Mouse (Mus musculus): ENCODE results near the gene Kctd10. TPM values are rescaled to one million over a fixed set of nuclear protein-coding genes. Genes with fewer than 3 reads are reported as not detected.

Gene Kctd10
- polyA plus RNA-seq, 1 experiment, result 84.1 TPM

- no peak overlapping the region for H3ac ChIP-seq (ENCODE audit: control insufficient read depth, insufficient read length)
- H3K79me2 ChIP-seq (ENCODE audit: control insufficient read depth, insufficient read depth), result no peaks in the 10 kb centered on the region
- H3K4me2 ChIP-seq (ENCODE audit: low read depth), result no peak overlapping the region
- no peak for TF ChIP-seq POLR2A (IDR thresholded peaks at IDR 0.05; ENCODE audit: insufficient read length, low read depth)
- TF ChIP-seq USF1 (IDR thresholded peaks at IDR 0.05; ENCODE audit: low read depth), result no peak
- TF ChIP-seq REST (IDR thresholded peaks at IDR 0.05; ENCODE audit: insufficient read depth, insufficient read length), result no peak
- TF ChIP-seq CEBPB (IDR thresholded peaks at IDR 0.05; ENCODE audit: insufficient read depth, poor library complexity, severe bottlenecking), result no peak
- no peak for TF ChIP-seq E2F4 (IDR thresholded peaks at IDR 0.05; ENCODE audit: insufficient read depth)
- TF ChIP-seq POLR2AphosphoS2 (IDR thresholded peaks at IDR 0.05; ENCODE audit: insufficient read length, low read depth), result no peak
- no peak for TF ChIP-seq TCF12 (IDR thresholded peaks at IDR 0.05; ENCODE audit: insufficient read depth, poor library complexity, severe bottlenecking)
- no peak for TF ChIP-seq TCF3 (IDR thresholded peaks at IDR 0.05; ENCODE audit: insufficient read length, low read depth)
- TF ChIP-seq MYOG (IDR thresholded peaks at IDR 0.05; ENCODE audit: control insufficient read depth in 1 of 3, insufficient read depth in 1 of 3, insufficient read length in 2 of 3, low read depth in 2 of 3), result no peak
- TF ChIP-seq MYOD1 (IDR thresholded peaks at IDR 0.05; ENCODE audit: control insufficient read depth in 1 of 3, insufficient read length in 2 of 3, low read depth in 2 of 3), result no peak
- TF ChIP-seq MAX (IDR thresholded peaks at IDR 0.05; ENCODE audit: low read depth), result no peak
- TF ChIP-seq SRF (IDR thresholded peaks at IDR 0.05; ENCODE audit: control insufficient read depth, insufficient read length, low read depth), result no peak
- peaks cover under 1% of the 10 kb centered on the region for H3K27me3 ChIP-seq (ENCODE audit: control insufficient read depth, insufficient read depth, insufficient read length)
- no peak overlapping the region for H3K4me3 ChIP-seq
- no peaks in the 10 kb centered on the region for H3K36me3 ChIP-seq (ENCODE audit: control insufficient read depth, insufficient read depth)
These were observed 37.3 kb downstream of the Kctd10 start for GRCm38 (mm10) chr5:114342996-114343395.

GRCm38 (mm10) chr5:114323791-114324507 lies 56.4 kb downstream of the Kctd10 start:
- no peak overlapping the region for H3ac ChIP-seq (ENCODE audit: control insufficient read depth, insufficient read length)
- H3K4me2 ChIP-seq (ENCODE audit: low read depth), result peak overlapping the region; percentile 36
- H3K27me3 ChIP-seq (ENCODE audit: control insufficient read depth, insufficient read depth, insufficient read length), result peaks cover 67% of the 10 kb centered on the region
- H3K4me3 ChIP-seq, result no peak overlapping the region
- no peaks in the 10 kb centered on the region for H3K36me3 ChIP-seq (ENCODE audit: control insufficient read depth, insufficient read depth)
- TF ChIP-seq USF1 (IDR thresholded peaks at IDR 0.05; ENCODE audit: low read depth) (no peak), POLR2AphosphoS2 (IDR thresholded peaks at IDR 0.05; ENCODE audit: insufficient read length, low read depth) (no peak), E2F4 (IDR thresholded peaks at IDR 0.05; ENCODE audit: insufficient read depth) (no peak), MYOG (IDR thresholded peaks at IDR 0.05; ENCODE audit: control insufficient read depth in 1 of 3, insufficient read depth in 1 of 3, insufficient read length in 2 of 3, low read depth in 2 of 3) (no peak), MYOD1 (IDR thresholded peaks at IDR 0.05; ENCODE audit: control insufficient read depth in 1 of 3, insufficient read length in 2 of 3, low read depth in 2 of 3) (no peak), SRF (IDR thresholded peaks at IDR 0.05; ENCODE audit: control insufficient read depth, insufficient read length, low read depth) (no peak), TCF12 (IDR thresholded peaks at IDR 0.05; ENCODE audit: insufficient read depth, poor library complexity, severe bottlenecking) (no peak), MAX (IDR thresholded peaks at IDR 0.05; ENCODE audit: low read depth) (no peak), CEBPB (IDR thresholded peaks at IDR 0.05; ENCODE audit: insufficient read depth, poor library complexity, severe bottlenecking) (no peak), TCF3 (IDR thresholded peaks at IDR 0.05; ENCODE audit: insufficient read length, low read depth) (no peak), REST (IDR thresholded peaks at IDR 0.05; ENCODE audit: insufficient read depth, insufficient read length) (no peak), POLR2A (IDR thresholded peaks at IDR 0.05; ENCODE audit: insufficient read length, low read depth) (no peak)
- H3K79me2 ChIP-seq (ENCODE audit: control insufficient read depth, insufficient read depth), result no peaks in the 10 kb centered on the region

- Histone ChIP-seq H3K4me3 (no peak overlapping the region), H3K27me3 (ENCODE audit: control insufficient read depth, insufficient read depth, insufficient read length) (peaks cover 63% of the 10 kb centered on the region), H3K36me3 (ENCODE audit: control insufficient read depth, insufficient read depth) (no peaks in the 10 kb centered on the region), H3K4me2 (ENCODE audit: low read depth) (no peak overlapping the region), H3K79me2 (ENCODE audit: control insufficient read depth, insufficient read depth) (no peaks in the 10 kb centered on the region), H3ac (ENCODE audit: control insufficient read depth, insufficient read length) (no peak overlapping the region)
- no peak for TF ChIP-seq REST (IDR thresholded peaks at IDR 0.05; ENCODE audit: insufficient read depth, insufficient read length)
- TF ChIP-seq MAX (IDR thresholded peaks at IDR 0.05; ENCODE audit: low read depth), result no peak
- TF ChIP-seq TCF12 (IDR thresholded peaks at IDR 0.05; ENCODE audit: insufficient read depth, poor library complexity, severe bottlenecking), result no peak
- no peak for TF ChIP-seq SRF (IDR thresholded peaks at IDR 0.05; ENCODE audit: control insufficient read depth, insufficient read length, low read depth)
- TF ChIP-seq POLR2A (IDR thresholded peaks at IDR 0.05; ENCODE audit: insufficient read length, low read depth), result no peak
- no peak for TF ChIP-seq CEBPB (IDR thresholded peaks at IDR 0.05; ENCODE audit: insufficient read depth, poor library complexity, severe bottlenecking)
- TF ChIP-seq MYOG (IDR thresholded peaks at IDR 0.05; ENCODE audit: control insufficient read depth in 1 of 3, insufficient read depth in 1 of 3, insufficient read length in 2 of 3, low read depth in 2 of 3), result no peak
- TF ChIP-seq MYOD1 (IDR thresholded peaks at IDR 0.05; ENCODE audit: control insufficient read depth in 1 of 3, insufficient read length in 2 of 3, low read depth in 2 of 3), result no peak
- no peak for TF ChIP-seq E2F4 (IDR thresholded peaks at IDR 0.05; ENCODE audit: insufficient read depth)
These were observed 57.1 kb downstream of the Kctd10 start for GRCm38 (mm10) chr5:114323105-114323790.

Other genes with a start within 250 kb of the Kctd10 start
- gene Acacb, start 234.0 kb downstream of the Kctd10 start, polyA plus RNA-seq (2012; fragmentation: generic; extraction: Trizol), result 0.84 TPM
- 0.01 TPM for gene Foxn4, start 106.7 kb downstream of the Kctd10 start, polyA plus RNA-seq (2012; fragmentation: generic; extraction: Trizol)
- 1.4 TPM for gene Myo1h, start 91.3 kb downstream of the Kctd10 start, polyA plus RNA-seq (2012; fragmentation: generic; extraction: Trizol)
- 56.0 TPM for gene Ube3b, start 99 bp upstream of the Kctd10 start, polyA plus RNA-seq (2012; fragmentation: generic; extraction: Trizol)
- gene Mmab, start 63.6 kb upstream of the Kctd10 start, polyA plus RNA-seq (2012; fragmentation: generic; extraction: Trizol), result 19.9 TPM
- 56.6 TPM for gene Mvk, start 63.8 kb upstream of the Kctd10 start, polyA plus RNA-seq (2012; fragmentation: generic; extraction: Trizol)
- gene Fam222a, start 187.5 kb upstream of the Kctd10 start, polyA plus RNA-seq (2012; fragmentation: generic; extraction: Trizol), result 0.02 TPM

All from myocyte (in vitro differentiated cells).